In the genomic region with DNA sequence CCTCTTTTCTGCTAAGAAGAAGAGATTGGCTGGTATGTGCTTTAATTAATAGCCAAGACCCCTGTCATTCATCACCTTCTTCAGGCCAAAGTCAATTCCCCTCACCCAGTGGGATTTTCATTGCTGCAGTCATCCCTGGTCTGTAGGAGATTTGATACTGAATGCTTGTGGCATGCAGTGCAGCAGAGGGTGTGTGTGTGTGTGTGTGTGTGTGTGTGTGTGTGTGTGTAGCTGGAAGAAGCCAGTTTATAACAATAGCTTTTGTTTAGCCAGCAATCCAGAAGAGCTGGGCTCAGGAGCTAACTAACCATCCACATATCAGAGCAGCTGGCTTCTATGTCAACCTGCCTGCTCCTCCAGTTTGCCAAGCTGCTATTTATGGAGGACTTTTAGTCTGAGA, we compare ENCODE assay signal across 26 mouse cellular contexts.
DNase-seq lines count a peak whose midpoint lies in the region; ATAC-seq lines count a peak whose summit lies in the region.
"Had no signal": no experiment of that assay in that cellular context is flagged by ENCODE, and none has a peak within 500 bp of the region (broad histone marks: within the 10 kb centered on the region; RNA-seq: fewer than 3 reads in every experiment).

No protein-coding gene starts in this region.

- no peaks in the 10 kb centered on the region for H3K9me3 ChIP-seq in hindbrain, embryonic 10.5 days
- no peaks in the 10 kb centered on the region for H3K9me3 ChIP-seq in hindbrain, embryonic 16.5 days (ENCODE audit: control insufficient read depth, low read length)
- no peaks in the 10 kb centered on the region for H3K9me3 ChIP-seq in neural tube, embryonic 11.5 days (ENCODE audit: control insufficient read depth, low read length)
- no peaks in the 10 kb centered on the region for H3K9me3 ChIP-seq in hindbrain, embryonic 13.5 days
- H3K9me3 ChIP-seq: embryonic facial prominence, embryonic 12.5 days; embryonic facial prominence, embryonic 15.5 days; forebrain, embryonic 12.5 days; forebrain, embryonic 15.5 days; heart, embryonic 12.5 days; heart, embryonic 15.5 days; hindbrain, embryonic 15.5 days had no signal

- no peaks in the 10 kb centered on the region for H3K36me3 ChIP-seq in hindbrain, embryonic 10.5 days
- H3K36me3 ChIP-seq in hindbrain, embryonic 16.5 days (ENCODE audit: control insufficient read depth, insufficient read depth, low read length) = no peaks in the 10 kb centered on the region
- no peaks in the 10 kb centered on the region for H3K36me3 ChIP-seq in neural tube, embryonic 11.5 days (ENCODE audit: control insufficient read depth, insufficient read depth, low read length)
- no peaks in the 10 kb centered on the region for H3K36me3 ChIP-seq in hindbrain, embryonic 13.5 days
- H3K36me3 ChIP-seq: embryonic facial prominence, embryonic 12.5 days; embryonic facial prominence, embryonic 15.5 days; forebrain, embryonic 12.5 days; forebrain, embryonic 15.5 days; heart, embryonic 12.5 days; heart, embryonic 15.5 days; hindbrain, embryonic 15.5 days had no signal

- ATAC-seq in hindbrain, embryonic 16.5 days = no peak
- no peak for ATAC-seq in neural tube, embryonic 11.5 days (ENCODE audit: insufficient read depth, low FRiP score, low TSS enrichment)
- ATAC-seq in hindbrain, embryonic 13.5 days (ENCODE audit: low FRiP score) = no peak
- ATAC-seq: forebrain, embryonic 15.5 days; inflammation-experienced regulatory T-cells, adult 6 months; Patski had no signal

- peak overlapping the region; percentile 25 for H3K27ac ChIP-seq in hindbrain, embryonic 10.5 days
- no peak overlapping the region for H3K27ac ChIP-seq in hindbrain, embryonic 16.5 days (ENCODE audit: low read depth, low read length)
- H3K27ac ChIP-seq in neural tube, embryonic 11.5 days (ENCODE audit: low read depth, low read length) = no peak overlapping the region
- peak overlapping the region; percentile 69 for H3K27ac ChIP-seq in hindbrain, embryonic 13.5 days
- H3K27ac ChIP-seq: embryonic facial prominence, embryonic 12.5 days; embryonic facial prominence, embryonic 15.5 days; forebrain, embryonic 12.5 days; forebrain, embryonic 15.5 days; heart, embryonic 15.5 days; hindbrain, embryonic 15.5 days had no signal

- no peak overlapping the region for H3K4me3 ChIP-seq in hindbrain, embryonic 10.5 days
- no peak overlapping the region for H3K4me3 ChIP-seq in hindbrain, embryonic 16.5 days (ENCODE audit: low read length)
- no peak overlapping the region for H3K4me3 ChIP-seq in neural tube, embryonic 11.5 days (ENCODE audit: low read depth, low read length)
- H3K4me3 ChIP-seq in hindbrain, embryonic 13.5 days = no peak overlapping the region
- H3K4me3 ChIP-seq: embryonic facial prominence, embryonic 12.5 days; embryonic facial prominence, embryonic 15.5 days; forebrain, embryonic 12.5 days; forebrain, embryonic 15.5 days; heart, embryonic 12.5 days; heart, embryonic 15.5 days; hindbrain, embryonic 15.5 days had no signal

- no peak overlapping the region for H3K9ac ChIP-seq in hindbrain, embryonic 16.5 days (ENCODE audit: low read depth, low read length)
- H3K9ac ChIP-seq in neural tube, embryonic 11.5 days (ENCODE audit: low read length) = no peak overlapping the region
- H3K9ac ChIP-seq in hindbrain, embryonic 13.5 days = no peak overlapping the region
- H3K9ac ChIP-seq: embryonic facial prominence, embryonic 12.5 days; embryonic facial prominence, embryonic 15.5 days; forebrain, embryonic 12.5 days; forebrain, embryonic 15.5 days; heart, embryonic 12.5 days; heart, embryonic 15.5 days; hindbrain, embryonic 15.5 days had no signal

- no peaks in the 10 kb centered on the region for H3K27me3 ChIP-seq in hindbrain, embryonic 10.5 days (ENCODE audit: insufficient read depth, poor library complexity, severe bottlenecking)
- no peaks in the 10 kb centered on the region for H3K27me3 ChIP-seq in hindbrain, embryonic 16.5 days (replicated peaks; ENCODE audit: control insufficient read depth, insufficient read depth, low read length)
- H3K27me3 ChIP-seq in neural tube, embryonic 11.5 days (ENCODE audit: control insufficient read depth, insufficient read depth, low read length) = no peaks in the 10 kb centered on the region
- no peaks in the 10 kb centered on the region for H3K27me3 ChIP-seq in hindbrain, embryonic 13.5 days
- H3K27me3 ChIP-seq: embryonic facial prominence, embryonic 12.5 days; embryonic facial prominence, embryonic 15.5 days; forebrain, embryonic 12.5 days; forebrain, embryonic 15.5 days; heart, embryonic 12.5 days; heart, embryonic 15.5 days; hindbrain, embryonic 15.5 days had no signal

- DNase-seq in hindbrain, embryonic 10.5 days (ENCODE audit: low spot score) = peak; percentile 28
- peak; percentile 12 for DNase-seq in neural tube, embryonic 11.5 days (ENCODE audit: low spot score)
- DNase-seq in neural tube, embryonic 10.5 days (ENCODE audit: extremely low spot score, low spot score) = no peak
- no peak for DNase-seq in urinary bladder, postnatal 14 days (ENCODE audit: low spot score)
- DNase-seq in lung, postnatal 10 days = no peak
- DNase-seq: adrenal gland, postnatal 10 days; adrenal gland, postnatal 36 days; cerebellum, adult 11 months; cerebellum, adult 2 months; cerebellum, adult 9-11 months; cerebellum, postnatal 25 days; gastrocnemius, postnatal 25 days; heart, adult 18-20 months; heart, postnatal 10 days; heart, postnatal 36 days had no signal

- peaks cover 19% of the 10 kb centered on the region for H3K4me1 ChIP-seq in hindbrain, embryonic 10.5 days (replicated peaks)
- peaks cover 7% of the 10 kb centered on the region for H3K4me1 ChIP-seq in hindbrain, embryonic 16.5 days (ENCODE audit: control insufficient read depth, insufficient read depth, low read depth, low read length)
- H3K4me1 ChIP-seq in neural tube, embryonic 11.5 days (ENCODE audit: control insufficient read depth, insufficient read depth, low read length) = 0 out of 2 replicates have a peak, but pooled peaks cover 5% of the 10 kb centered on the region
- H3K4me1 ChIP-seq in hindbrain, embryonic 13.5 days (replicated peaks) = peaks cover 20% of the 10 kb centered on the region
- H3K4me1 ChIP-seq: embryonic facial prominence, embryonic 12.5 days; embryonic facial prominence, embryonic 15.5 days; heart, embryonic 15.5 days had no signal

- H3K4me2 ChIP-seq in hindbrain, embryonic 16.5 days (ENCODE audit: low read length) = no peak overlapping the region
- H3K4me2 ChIP-seq in neural tube, embryonic 11.5 days (ENCODE audit: low read depth) = no peak overlapping the region
- no peak overlapping the region for H3K4me2 ChIP-seq in hindbrain, embryonic 13.5 days
- H3K4me2 ChIP-seq: embryonic facial prominence, embryonic 12.5 days; embryonic facial prominence, embryonic 15.5 days; forebrain, embryonic 12.5 days; forebrain, embryonic 15.5 days; heart, embryonic 12.5 days; heart, embryonic 15.5 days; hindbrain, embryonic 15.5 days had no signal

Comparison
In these comparisons a context has a peak if more than half of its experiments do, and no peak if none do; other contexts are left out.
1. DNase-seq: peak in hindbrain, embryonic 10.5 days (single experiment) and neural tube, embryonic 11.5 days (single experiment); none in neural tube, embryonic 10.5 days (single experiment), urinary bladder, postnatal 14 days (single experiment) and lung, postnatal 10 days (single experiment).
2. H3K27ac ChIP-seq: peak in hindbrain, embryonic 10.5 days (single experiment) and hindbrain, embryonic 13.5 days (single experiment); none in hindbrain, embryonic 16.5 days (single experiment) and neural tube, embryonic 11.5 days (single experiment).